Mouse (Mus musculus): ENCODE measurements around the gene Dnaaf3. TPM values are rescaled to one million over a fixed set of nuclear protein-coding genes. Genes with fewer than 3 reads are reported as not detected.
"Not testable (repeated sequence)": the region's sequence is repeated elsewhere in the genome, so short reads cannot be mapped to it uniquely, and the experiment has no call there.

Gene Dnaaf3
- total RNA-seq (2014; rRNA removed) (0.62 and 2.2 TPM in 2 replicates), polyA plus RNA-seq (2015; fragmentation: Nextera tagmentation; extraction: Ambion mirVana) (1.3 and 2.0 TPM in 2 replicates)

- ATAC-seq (peak; percentile 62), DNase-seq (peak; percentile 41)
- H3K36me3 ChIP-seq (ENCODE audit: insufficient read depth): no peaks in the 10 kb centered on the region
- H3K27ac ChIP-seq (ENCODE audit: low read depth, low read length): no peak within 1 kb of the TSS
- H3K27me3 ChIP-seq (ENCODE audit: insufficient read depth, low read length): no peaks in the 10 kb centered on the region
- no peak within 1 kb of the TSS for H3K9ac ChIP-seq
- H3K4me3 ChIP-seq (ENCODE audit: low read depth, low read length): peak within 1 kb of the TSS; percentile 18; the same call in 1 of the 2 replicates
- H3K4me2 ChIP-seq (ENCODE audit: low read depth): peak within 1 kb of the TSS; percentile 38
- 7% methylated on average over 28 of the region's 28 CpGs for WGBS
- H3K9me3 ChIP-seq (ENCODE audit: low read length): no peaks in the 10 kb centered on the region
- no peak for TF ChIP-seq CTCF (IDR thresholded peaks at IDR 0.05; ENCODE audit: low read depth)
- no peaks in the 10 kb centered on the region for H3K4me1 ChIP-seq (ENCODE audit: insufficient read depth)
Observed at GRCm38 (mm10) chr7:4532005-4532729, at the start of gene Dnaaf3. Gene Dnaaf3 (minus strand): TSS chr7:4532453.

GRCm38 (mm10) chr7:4581481-4581880 is 49.2 kb upstream of the Dnaaf3 start:
- not testable (repeated sequence) for H3K4me1 ChIP-seq (ENCODE audit: insufficient read depth); H3K9ac ChIP-seq; H3K36me3 ChIP-seq (ENCODE audit: insufficient read depth); H3K4me2 ChIP-seq (ENCODE audit: low read depth); H3K27ac ChIP-seq (ENCODE audit: low read depth, low read length); DNase-seq; ATAC-seq; H3K9me3 ChIP-seq (ENCODE audit: low read length); H3K4me3 ChIP-seq (ENCODE audit: low read depth, low read length); H3K27me3 ChIP-seq (ENCODE audit: insufficient read depth, low read length)
- 74% methylated on average over 3 of the region's 3 CpGs for WGBS

GRCm38 (mm10) chr7:4572361-4572760 is 40.1 kb upstream of the Dnaaf3 start:
- ATAC-seq; H3K4me1 ChIP-seq (ENCODE audit: insufficient read depth): not testable (repeated sequence)
- WGBS: 69% methylated on average over 2 of the region's 2 CpGs

GRCm38 (mm10) chr7:4562660-4563059 is 30.4 kb upstream of the Dnaaf3 start:
- 89% methylated on average over 3 of the region's 3 CpGs for WGBS
- no peaks in the 10 kb centered on the region for H3K9me3 ChIP-seq (ENCODE audit: low read length)
- H3K27ac ChIP-seq (ENCODE audit: low read depth, low read length): no peak overlapping the region
- TF ChIP-seq CTCF (IDR thresholded peaks at IDR 0.05; ENCODE audit: low read depth): no peak
- H3K9ac ChIP-seq: no peak overlapping the region
- H3K4me1 ChIP-seq (ENCODE audit: insufficient read depth): no peaks in the 10 kb centered on the region
- no peaks in the 10 kb centered on the region for H3K36me3 ChIP-seq (ENCODE audit: insufficient read depth)
- H3K4me3 ChIP-seq (ENCODE audit: low read depth, low read length): no peak overlapping the region
- H3K27me3 ChIP-seq (ENCODE audit: insufficient read depth, low read length): no peaks in the 10 kb centered on the region
- DNase-seq (no peak), ATAC-seq (no peak)
- no peak overlapping the region for H3K4me2 ChIP-seq (ENCODE audit: low read depth)

More at GRCm38 (mm10) chr7:4572361-4572760, 40.1 kb upstream of the Dnaaf3 start:
- H3K27me3 ChIP-seq (ENCODE audit: insufficient read depth, low read length); DNase-seq; H3K36me3 ChIP-seq (ENCODE audit: insufficient read depth); H3K27ac ChIP-seq (ENCODE audit: low read depth, low read length); H3K9me3 ChIP-seq (ENCODE audit: low read length); H3K9ac ChIP-seq; H3K4me3 ChIP-seq (ENCODE audit: low read depth, low read length); H3K4me2 ChIP-seq (ENCODE audit: low read depth): not testable (repeated sequence)

GRCm38 (mm10) chr7:4557167-4557560 is 24.9 kb upstream of the Dnaaf3 start:
- peak overlapping the region; percentile 11; the same call in 1 of the 2 replicates for H3K4me3 ChIP-seq (ENCODE audit: low read depth, low read length)
- no peaks in the 10 kb centered on the region for H3K4me1 ChIP-seq (ENCODE audit: insufficient read depth)
- DNase-seq: no peak
- H3K9me3 ChIP-seq (ENCODE audit: low read length): no peaks in the 10 kb centered on the region
- H3K27ac ChIP-seq (ENCODE audit: low read depth, low read length): no peak overlapping the region
- ATAC-seq: peak; percentile 17
- H3K9ac ChIP-seq: no peak overlapping the region; the same call in 1 of the 2 replicates
- peak overlapping the region; percentile 37 for H3K4me2 ChIP-seq (ENCODE audit: low read depth)
- H3K27me3 ChIP-seq (ENCODE audit: insufficient read depth, low read length): no peaks in the 10 kb centered on the region
- 75% methylated on average over 6 of the region's 6 CpGs for WGBS
- TF ChIP-seq CTCF (IDR thresholded peaks at IDR 0.05; ENCODE audit: low read depth): no peak
- H3K36me3 ChIP-seq (ENCODE audit: insufficient read depth): no peaks in the 10 kb centered on the region

GRCm38 (mm10) chr7:4556256-4557166 is 24.3 kb upstream of the Dnaaf3 start:
- Histone ChIP-seq H3K9me3 (ENCODE audit: low read length) (no peaks in the 10 kb centered on the region), H3K9ac (peak overlapping the region; percentile 33), H3K27ac (ENCODE audit: low read depth, low read length) (no peak overlapping the region), H3K4me2 (ENCODE audit: low read depth) (peak overlapping the region; percentile 37), H3K4me3 (ENCODE audit: low read depth, low read length) (peak overlapping the region; percentile 27), H3K36me3 (ENCODE audit: insufficient read depth) (no peaks in the 10 kb centered on the region), H3K4me1 (ENCODE audit: insufficient read depth) (no peaks in the 10 kb centered on the region), H3K27me3 (ENCODE audit: insufficient read depth, low read length) (no peaks in the 10 kb centered on the region)
- peak; percentile 98 for TF ChIP-seq CTCF (IDR thresholded peaks at IDR 0.05; ENCODE audit: low read depth)
- ATAC-seq (peak; percentile 97), DNase-seq (peak; percentile 95)
- 22% methylated on average over 15 of the region's 15 CpGs for WGBS
